Mouse (Mus musculus) right cerebral cortex, adult 18-20 months (tissue): ENCODE results near the gene Slc10a4.

Experiments used
- DNase-seq: peaks from one replicate; pipeline ENCODE4 v3.0.0; 2022; ENCODE audit warnings: mixed read lengths

The Slc10a4 gene

DNA sequence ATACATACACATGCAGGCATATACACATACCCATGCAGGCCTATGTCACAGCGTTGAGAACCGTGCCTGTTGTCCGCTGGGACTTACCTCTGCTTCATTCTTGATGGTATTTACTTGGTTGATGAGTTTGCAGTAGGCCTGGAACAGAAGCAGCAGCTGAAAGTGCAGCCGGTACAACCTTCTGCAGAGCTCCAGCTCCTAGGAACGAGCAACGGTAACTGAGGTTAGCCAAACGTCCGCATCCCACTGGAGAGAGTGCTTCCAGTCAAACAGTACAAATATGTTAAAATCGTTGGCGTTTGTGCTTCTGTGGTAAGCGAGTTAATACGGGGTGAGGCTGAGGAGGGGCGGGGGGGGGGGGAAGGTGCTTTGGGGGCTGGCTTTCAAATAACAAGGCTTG, 17.1 kb downstream of the Slc10a4 start:
- no peak for DNase-seq

DNA sequence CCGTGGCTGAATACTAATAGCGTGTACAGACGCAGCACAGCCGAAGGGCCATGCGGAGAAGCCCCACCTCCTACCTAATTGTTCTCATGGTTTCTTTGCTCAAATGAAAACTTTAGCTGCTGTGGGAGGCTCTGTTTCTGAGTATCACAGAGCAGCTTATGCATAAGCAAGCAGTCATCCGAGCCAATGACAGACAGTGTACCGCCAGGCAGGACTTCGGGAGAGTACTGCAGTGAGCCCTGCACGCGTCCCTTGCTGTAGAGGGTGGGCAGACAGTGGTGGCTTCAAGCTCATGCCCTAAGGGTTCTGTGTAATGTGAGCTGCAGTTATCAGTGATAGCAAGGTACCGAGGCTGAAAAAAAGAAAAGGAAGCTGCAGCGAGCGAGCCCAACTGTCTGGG, 22.0 kb downstream of the Slc10a4 start:
- DNase-seq = no peak

DNA sequence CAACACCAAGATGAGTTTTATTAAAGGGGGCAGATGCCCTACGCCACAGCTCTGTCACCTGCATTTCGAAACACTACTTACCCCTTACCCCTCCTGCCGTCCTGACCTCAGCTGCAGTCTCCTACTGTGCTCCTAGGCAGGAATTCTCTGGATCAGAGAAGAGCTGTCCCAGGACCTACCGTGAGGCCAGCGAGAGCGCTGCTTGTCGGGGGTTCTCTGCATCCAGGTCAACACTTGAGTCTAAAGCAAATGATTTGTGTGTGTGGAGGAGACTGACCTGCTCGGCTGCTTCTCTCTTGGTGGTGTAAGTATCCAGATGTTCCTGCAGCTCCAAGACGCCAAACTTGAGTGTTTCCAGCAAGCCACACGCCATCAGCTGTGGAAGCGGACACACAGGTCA, 25.8 kb downstream of the Slc10a4 start:
- DNase-seq = no peak

DNA sequence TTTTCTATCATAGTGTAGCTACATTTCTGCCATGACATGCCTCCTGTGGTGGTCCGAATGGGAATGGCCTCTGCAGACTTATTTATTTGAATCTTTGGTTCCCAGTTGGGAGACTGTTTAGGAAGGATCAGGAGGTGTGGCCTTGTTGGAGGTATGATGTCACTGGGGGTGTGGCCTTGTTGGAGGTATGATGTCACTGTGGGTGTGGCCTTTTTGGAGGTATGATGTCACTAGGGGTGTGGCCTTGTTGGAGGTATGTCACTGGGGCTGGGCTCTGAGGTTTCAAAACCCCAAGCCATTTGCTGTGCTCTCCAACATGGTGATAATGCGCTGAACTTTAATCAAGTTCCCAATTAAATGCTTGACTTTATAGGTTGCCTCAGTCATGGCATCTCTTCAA, 37.4 kb downstream of the Slc10a4 start:
- DNase-seq = no peak

DNA sequence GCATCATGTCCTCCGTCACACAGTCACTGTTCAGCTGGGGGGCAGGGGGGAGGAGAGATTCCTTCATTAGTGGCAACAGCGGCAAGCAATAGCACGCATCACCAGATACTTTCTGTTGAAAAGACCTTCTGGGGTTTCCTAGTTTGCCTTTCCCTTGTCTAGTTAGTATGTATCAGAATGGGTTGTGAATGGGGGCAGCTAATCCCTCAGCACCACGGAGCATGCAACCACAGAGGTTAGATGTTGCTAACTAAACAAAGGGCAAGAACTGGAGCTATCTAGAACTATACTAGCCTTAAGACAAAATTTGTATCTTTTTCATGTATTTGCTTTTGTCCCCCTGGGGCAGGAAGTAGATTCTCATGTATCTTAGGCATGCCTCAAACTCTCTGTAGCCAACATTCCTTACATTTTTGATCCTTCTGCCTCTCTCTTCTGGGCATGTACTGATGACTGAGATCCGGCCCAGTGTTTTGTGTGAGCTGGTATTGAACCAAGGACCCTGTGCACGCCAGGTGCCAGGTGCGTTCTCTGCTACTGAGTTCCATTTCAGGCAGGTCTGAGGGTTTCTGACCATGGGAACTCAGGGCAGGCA, 41.1 kb downstream of the Slc10a4 start:
- no peak for DNase-seq

DNA sequence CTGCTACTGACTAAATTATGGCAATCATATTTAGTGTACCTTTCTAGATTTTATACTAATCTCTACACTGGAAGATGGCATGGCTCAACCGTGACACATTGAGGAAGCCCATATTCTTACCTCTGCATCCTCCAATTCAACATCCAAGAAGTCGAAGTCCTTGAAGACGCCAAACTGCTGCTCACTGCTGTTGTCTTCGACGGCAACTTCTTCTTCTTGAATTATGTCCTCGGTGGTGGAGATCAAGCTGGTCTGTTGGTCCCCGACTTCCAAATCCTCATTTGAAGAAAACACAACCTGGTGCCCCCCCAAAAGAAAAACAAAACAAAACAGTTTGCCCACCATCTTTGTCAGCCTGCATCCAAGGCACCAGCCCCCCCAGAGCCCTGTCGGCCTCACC, 47.2 kb downstream of the Slc10a4 start:
- no peak for DNase-seq

DNA sequence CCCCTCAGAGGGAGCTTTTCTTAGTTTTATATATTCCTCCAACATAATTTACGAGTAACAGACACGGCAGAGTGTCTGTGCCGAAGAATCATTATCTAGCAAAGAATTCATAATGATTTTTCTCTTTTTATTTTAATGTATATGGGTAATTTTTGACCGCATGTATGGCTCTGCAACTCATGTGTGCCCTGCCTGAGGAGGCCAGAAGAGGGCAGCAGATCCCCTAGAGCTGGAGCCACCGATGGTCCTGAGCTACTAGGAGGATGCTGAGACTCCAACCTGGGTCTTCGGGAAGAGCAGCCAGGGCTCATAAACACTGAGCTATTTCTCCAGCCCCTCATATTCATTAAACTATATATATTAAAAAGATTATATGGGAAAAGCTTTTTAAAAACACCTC, 49.8 kb downstream of the Slc10a4 start:
- no peak for DNase-seq

DNA sequence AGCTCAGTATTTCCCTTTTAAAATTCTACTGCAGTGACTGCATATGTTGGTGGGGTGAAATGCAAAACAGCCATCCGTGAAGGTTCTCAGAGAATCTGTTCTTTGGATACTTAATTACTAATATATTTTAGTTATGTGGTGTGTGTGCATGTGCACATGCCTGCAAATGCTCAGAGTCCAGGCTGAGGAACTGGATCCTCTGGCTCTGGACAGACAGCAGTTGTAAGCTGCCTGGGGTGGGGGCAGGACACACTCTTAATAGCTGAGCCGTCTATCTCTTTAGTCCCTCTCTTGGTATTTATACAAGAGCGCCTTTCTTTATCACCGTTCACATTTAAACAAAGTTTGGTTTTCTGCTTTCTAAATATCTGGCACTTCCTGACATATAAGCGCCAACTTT, 50.3 kb downstream of the Slc10a4 start:
- no peak for DNase-seq

DNA sequence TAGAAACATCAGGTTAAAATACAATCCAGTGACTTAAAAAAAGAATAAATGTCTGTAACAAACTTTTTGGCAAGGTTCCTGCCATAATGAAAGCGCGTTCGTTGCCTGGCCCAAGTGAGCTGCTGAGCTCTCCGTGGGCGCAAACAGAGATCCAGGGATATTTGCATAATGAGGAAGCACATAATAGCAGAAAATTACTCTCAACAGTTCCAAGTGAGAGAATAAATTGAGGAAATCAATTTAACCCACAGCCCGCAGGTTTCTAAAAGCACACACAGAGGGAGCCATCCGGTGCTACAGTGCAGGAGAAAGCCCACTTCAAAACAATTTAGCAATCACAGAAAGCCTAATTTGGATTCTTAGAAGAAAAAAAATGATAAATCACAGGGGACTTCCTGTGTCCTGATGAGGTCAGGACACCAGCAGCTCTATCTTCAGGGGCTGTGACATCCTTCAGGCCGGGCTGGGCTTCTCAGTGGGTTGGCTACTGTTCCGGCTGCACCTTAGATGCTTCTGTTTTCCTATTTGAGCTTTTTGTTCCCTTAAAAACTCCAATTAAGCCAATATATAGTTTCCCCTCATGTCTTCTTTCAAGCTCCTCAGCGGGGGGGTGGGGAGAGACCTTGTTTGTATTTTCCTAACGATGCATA, 54.9 kb downstream of the Slc10a4 start:
- peak; percentile 46 for DNase-seq
